Mouse (Mus musculus) embryonic fibroblast, embryonic 13.5 days (primary cell): ENCODE results near the gene Tmtc3.

Source experiments
- CTCF ChIP-seq: IDR thresholded peaks from 2 replicates; pipeline ENCODE4 v1.5.1; 2011; ENCODE audit warnings: mild to moderate bottlenecking, control low read depth, low read length, moderate library complexity, borderline replicate concordance; ENCODE audit not compliant: insufficient read depth
- POLR2A ChIP-seq: IDR thresholded peaks from 2 replicates; pipeline ENCODE4 v1.6.1; 2011; ENCODE audit warnings: low read depth, mild to moderate bottlenecking, control low read depth, low read length, moderate library complexity

DNA sequence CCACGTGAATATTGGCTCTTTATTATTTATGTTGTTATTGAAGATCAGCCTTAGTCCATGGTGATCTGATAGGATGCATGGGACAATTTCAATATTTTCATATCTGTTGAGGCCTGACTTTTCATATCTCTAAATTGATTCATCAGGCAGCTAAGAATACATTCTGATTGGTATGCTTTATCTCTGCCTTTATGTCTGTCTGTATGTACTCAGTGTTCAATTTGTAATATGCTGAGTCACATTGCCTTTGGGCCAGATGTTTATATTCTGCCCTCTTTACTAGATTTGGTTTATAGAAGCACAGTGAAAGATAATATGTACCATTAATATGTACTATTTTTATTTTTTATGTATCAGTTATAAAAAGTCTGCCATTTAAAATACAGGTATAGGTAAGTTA is 21.0 kb upstream of the Tmtc3 start:
- TF ChIP-seq CTCF (no peak), POLR2A (no peak)
